Mouse (Mus musculus) Muller cell, postnatal 12 days (primary cell): ENCODE measurements at regions not wholly inside any gene's neighbourhood (a gene's known extent, or its start where the extent isn't known, plus 50 kb on each side); places are given as distances from the start of the nearest gene placed in this dataset.

Experiments
- DNase-seq: peaks from one replicate; pipeline ENCODE4 v3.0.0-alpha.2; 2015; ENCODE audit errors: inconsistent ontology term

- no peak for DNase-seq
These were observed 378.1 kb upstream of the Cdh19 start for GRCm38 (mm10) chr1:111355435-111355834.

- no peak for DNase-seq
These were observed 360.5 kb upstream of the Cdh19 start for GRCm38 (mm10) chr1:111337927-111338326.

DNA sequence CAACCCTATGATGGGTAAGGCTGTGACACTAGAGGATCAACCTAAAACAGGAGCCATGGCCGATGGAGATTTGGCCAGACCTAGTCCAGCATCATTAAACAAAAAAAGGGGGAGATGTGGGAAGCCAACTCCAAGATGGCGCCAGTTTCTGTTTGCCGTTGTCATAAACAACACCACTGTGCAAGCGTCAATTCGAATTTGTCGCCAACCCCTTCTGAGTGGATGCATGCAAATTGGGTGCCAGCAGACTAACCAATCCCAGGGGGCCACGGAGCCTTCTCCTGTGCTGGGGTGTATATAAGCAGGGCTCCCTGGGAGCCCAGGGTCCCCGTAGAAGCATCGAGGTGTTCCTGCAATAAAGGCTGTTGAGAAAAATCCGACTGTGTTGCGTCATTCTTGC, 324.9 kb upstream of the Cdh19 start:
- no peak for DNase-seq

DNA sequence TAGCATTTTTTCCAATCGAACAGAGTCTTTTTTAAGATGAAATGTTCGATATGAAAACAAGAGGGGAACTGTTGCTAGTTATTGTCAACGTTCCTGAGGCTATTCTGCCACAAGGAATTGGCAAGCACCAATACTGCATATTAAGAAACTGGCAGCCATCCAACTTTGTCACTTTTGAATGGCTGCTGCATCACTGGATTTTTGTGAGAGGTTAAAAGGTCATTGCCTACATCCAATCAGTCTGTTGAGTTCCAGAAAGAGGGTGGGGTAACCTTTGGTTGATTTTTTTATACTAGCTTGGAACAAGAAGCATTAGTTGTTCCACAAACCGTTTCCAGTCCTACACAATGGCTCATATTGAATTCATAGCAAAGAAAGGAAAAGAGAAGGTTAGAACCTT, 309.0 kb upstream of the Cdh19 start:
- DNase-seq = peak; percentile 89

- peak; percentile 95 for DNase-seq
These were observed 308.5 kb upstream of the Cdh19 start for GRCm38 (mm10) chr1:111285916-111286315.

GRCm38 (mm10) chr1:111242814-111243213, 265.4 kb upstream of the Cdh19 start:
- no peak for DNase-seq

DNA sequence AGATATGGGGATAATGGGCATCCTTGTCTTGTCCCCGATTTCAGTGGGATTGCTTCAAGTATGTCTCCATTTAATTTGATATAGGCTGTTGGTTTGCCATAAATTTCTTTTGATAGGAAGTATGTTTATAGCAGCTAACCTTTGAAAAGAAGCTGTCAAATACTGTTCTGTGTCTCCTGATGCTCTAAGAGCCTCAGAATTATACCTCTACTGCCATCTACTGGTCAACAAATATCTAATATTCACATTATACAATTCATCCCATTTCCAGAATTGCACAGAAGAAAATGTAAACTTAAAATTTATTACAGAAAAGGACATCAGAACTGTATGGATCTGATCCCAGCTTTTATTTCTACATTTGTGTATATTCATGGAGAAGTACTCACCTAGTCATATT, 265.0 kb upstream of the Cdh19 start:
- peak; percentile 4 for DNase-seq
